Mouse (Mus musculus) G1E (cell line): ENCODE data around the gene Rasal2. TPM values are rescaled to one million over a fixed set of nuclear protein-coding genes. Genes with fewer than 3 reads are reported as not detected.

Experiments
- ATAC-seq: 2 replicates; pipeline ENCODE4 v1.8.0; 2016; ENCODE audit warnings: mild to moderate bottlenecking; ENCODE audit not compliant: insufficient number of reproducible peaks, poor library complexity, low FRiP score, severe bottlenecking; ENCODE audit errors: extremely low read depth
- DNase-seq: peaks from one replicate; pipeline ENCODE4 v3.0.0; 2012; ENCODE audit warnings: low spot score
- H3K27me3 ChIP-seq: 2 replicates; pipeline ENCODE4 v1.6.1; 2012; ENCODE audit warnings: mild to moderate bottlenecking, low read length, inconsistent platforms; ENCODE audit not compliant: insufficient read depth
- H3K36me3 ChIP-seq: replicated peaks from 2 replicates; pipeline ENCODE3; 2012; ENCODE audit warnings: mild to moderate bottlenecking, inconsistent platforms
- H3K4me1 ChIP-seq: 2 replicates; pipeline ENCODE4 v1.6.1; 2012; ENCODE audit warnings: low read depth, low read length, inconsistent platforms, mixed read lengths; ENCODE audit not compliant: insufficient read depth
- H3K4me3 ChIP-seq: 2 replicates; pipeline ENCODE4 v1.5.1; 2012; ENCODE audit warnings: low read depth, mild to moderate bottlenecking, inconsistent platforms, low read length, moderate library complexity, mixed read lengths
- H3K9me3 ChIP-seq: replicated peaks from 2 replicates; pipeline ENCODE4 v1.6.1; 2012; ENCODE audit warnings: inconsistent platforms
- CTCF ChIP-seq: IDR thresholded peaks from 2 replicates; pipeline ENCODE4 v1.5.1; 2012; ENCODE audit warnings: low read depth, low read length, inconsistent platforms, mixed read lengths
- GATA1 ChIP-seq: IDR thresholded peaks from 2 replicates; pipeline ENCODE4 v1.6.1; 2012; ENCODE audit warnings: borderline replicate concordance, low read length, inconsistent platforms, mixed read lengths
- GATA2 ChIP-seq: IDR thresholded peaks from 2 replicates; pipeline ENCODE4 v1.6.1; 2012; ENCODE audit warnings: low read depth, low read length, inconsistent platforms, borderline replicate concordance
- POLR2AphosphoS5 ChIP-seq: IDR thresholded peaks from 2 replicates; pipeline ENCODE4 v1.6.1; 2012; ENCODE audit warnings: low read depth, low read length, inconsistent platforms; ENCODE audit not compliant: insufficient replicate concordance
- TAL1 ChIP-seq: conservative IDR thresholded peaks from 2 replicates; pipeline ENCODE4 v1.6.1; 2012; ENCODE audit warnings: low read depth, low read length, inconsistent platforms, mixed read lengths
- polyA plus RNA-seq: library from polyadenylated mRNA; stranded (reverse); fragments of >175 nt; gene quantifications from 2 replicates; pipeline ENCODE4 v1.2.3, GENCODE M21; 2012
- total RNA-seq, 2 experiments: library from RNA; stranded (forward) in 1 of 2; stranded (reverse) in 1 of 2; fragments of 200-1000 nt in 1 of 2; fragments of >200 nt in 1 of 2; fragmentation: Nextera tagmentation in 1 of 2; gene quantifications; 2 replicates each; pipeline ENCODE4 v1.2.3; 2014 to 2017

Gene Rasal2
- total and polyA plus RNA-seq, 3 experiments = 0.78 to 8.0 (median 2.7) TPM

DNA sequence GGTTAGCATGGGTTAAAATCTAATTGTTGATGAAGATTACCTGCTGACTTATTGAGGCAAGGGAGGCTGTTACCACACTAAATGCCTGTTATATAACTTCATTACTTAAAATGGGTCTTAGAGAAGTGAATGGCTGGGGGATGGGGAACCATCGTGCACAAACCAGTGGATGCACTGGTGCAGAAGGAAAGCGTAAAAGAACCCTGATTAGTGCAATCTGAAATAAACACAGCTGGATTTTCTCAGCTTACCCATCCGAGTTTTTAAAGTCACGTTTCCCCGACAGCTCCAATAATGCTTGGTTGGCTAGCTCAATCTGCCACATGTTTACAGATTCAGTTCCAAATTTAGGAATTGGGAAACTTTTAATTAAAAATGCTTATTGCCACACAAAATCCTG, 230.0 kb downstream of the Rasal2 start:
- DNase-seq (no peak), ATAC-seq (no peak)
- Histone ChIP-seq H3K36me3 (no peaks in the 10 kb centered on the region), H3K9me3 (no peaks in the 10 kb centered on the region), H3K4me3 (no peak overlapping the region), H3K4me1 (no peaks in the 10 kb centered on the region), H3K27me3 (peaks cover 3% of the 10 kb centered on the region)
- no peak for TF ChIP-seq POLR2AphosphoS5
- no peak for TF ChIP-seq GATA2
- TF ChIP-seq TAL1 = no peak
- TF ChIP-seq CTCF = no peak
- no peak for TF ChIP-seq GATA1

- no peak for ATAC-seq
- DNase-seq = no peak
- no peaks in the 10 kb centered on the region for H3K36me3 ChIP-seq
- H3K4me1 ChIP-seq = no peaks in the 10 kb centered on the region
- H3K27me3 ChIP-seq = peaks cover 3% of the 10 kb centered on the region
- no peak overlapping the region for H3K4me3 ChIP-seq
- H3K9me3 ChIP-seq = no peaks in the 10 kb centered on the region
- TF ChIP-seq GATA1 = no peak
- TF ChIP-seq POLR2AphosphoS5 = no peak
- TF ChIP-seq GATA2 = no peak
- no peak for TF ChIP-seq TAL1
- TF ChIP-seq CTCF = no peak
Measured at GRCm38 (mm10) chr1:157181081-157181480, 231.3 kb downstream of the Rasal2 start.

DNA sequence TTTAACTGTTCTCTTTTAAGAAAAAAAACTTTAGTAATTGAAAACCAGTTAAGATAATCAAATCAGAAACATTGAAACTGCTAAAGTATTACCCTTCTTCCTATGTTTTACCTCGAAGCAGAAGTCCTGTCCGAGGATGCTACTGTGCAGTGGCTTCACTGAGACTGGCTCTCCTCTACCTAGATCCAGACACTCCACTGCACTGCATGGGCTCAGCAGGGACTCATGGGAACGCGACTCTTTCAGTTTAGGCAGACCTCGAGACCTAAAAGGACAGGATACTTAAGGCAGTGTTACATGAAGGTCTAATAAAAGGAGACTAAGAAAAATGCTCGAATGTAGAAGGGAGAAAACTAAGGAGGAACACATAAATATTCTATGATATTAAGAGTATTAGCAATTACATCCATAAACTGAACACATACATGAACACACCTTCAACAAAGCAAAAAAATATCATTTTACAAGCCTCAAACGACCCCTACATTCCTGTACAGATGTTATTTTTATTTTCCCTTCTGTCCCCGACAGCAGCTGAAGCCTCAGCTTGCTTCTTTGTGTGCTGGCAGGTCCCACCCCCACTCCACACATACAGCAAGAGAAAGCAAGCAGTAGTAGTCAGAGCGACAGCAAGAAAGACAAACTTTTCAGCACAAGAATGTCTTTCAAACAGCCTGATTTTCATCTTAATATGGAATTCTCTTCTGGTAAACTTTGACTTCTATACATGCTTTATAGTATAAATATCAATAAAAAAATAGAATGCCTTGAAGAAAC, 233.2 kb downstream of the Rasal2 start:
- ATAC-seq (no peak), DNase-seq (no peak)
- TF ChIP-seq CTCF = no peak
- no peak for TF ChIP-seq POLR2AphosphoS5
- no peak for TF ChIP-seq GATA2
- no peak for TF ChIP-seq TAL1
- no peak for TF ChIP-seq GATA1
- H3K4me3 ChIP-seq = no peak overlapping the region
- H3K27me3 ChIP-seq = peaks cover 3% of the 10 kb centered on the region
- no peaks in the 10 kb centered on the region for H3K9me3 ChIP-seq
- H3K36me3 ChIP-seq = no peaks in the 10 kb centered on the region
- no peaks in the 10 kb centered on the region for H3K4me1 ChIP-seq

DNA sequence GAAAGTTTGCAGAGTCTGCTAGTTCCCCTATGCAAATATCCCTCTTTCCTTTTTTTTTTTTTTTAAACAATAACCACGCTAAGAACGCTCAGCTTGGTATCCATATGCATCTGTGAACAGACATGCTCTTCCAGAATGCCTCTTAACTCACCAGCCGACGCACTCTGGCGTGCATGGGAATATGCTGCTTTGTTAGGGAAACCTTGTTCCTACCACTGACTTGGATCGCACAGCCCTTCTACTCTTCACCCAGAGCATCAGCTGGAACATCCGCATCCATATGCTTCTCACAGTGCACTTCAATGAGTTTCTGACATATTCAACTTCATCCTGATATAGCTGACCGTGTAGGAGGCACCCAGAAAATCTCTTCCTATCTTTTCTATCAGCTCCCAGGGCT, 243.1 kb downstream of the Rasal2 start:
- ATAC-seq = no peak

DNA sequence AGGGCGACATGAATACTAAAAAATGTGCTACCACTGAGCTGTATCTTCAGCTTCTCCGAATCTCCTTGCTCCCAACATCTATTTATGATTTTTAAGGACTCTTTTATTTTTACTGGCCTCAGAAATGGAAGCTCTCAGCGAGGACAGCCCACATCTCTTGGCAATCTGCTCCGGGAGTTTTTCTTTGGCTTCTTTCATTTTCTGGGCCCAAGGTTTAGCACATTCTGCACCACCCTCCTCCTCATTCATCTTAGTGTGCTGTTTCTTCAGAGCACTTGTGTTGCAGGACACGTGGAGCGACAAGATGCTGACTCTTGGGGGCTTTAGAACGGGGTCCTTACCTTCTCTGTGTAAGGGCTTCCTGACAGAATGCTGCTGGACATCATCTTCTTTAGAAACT, 243.5 kb downstream of the Rasal2 start:
- TF ChIP-seq GATA1 (no peak), POLR2AphosphoS5 (no peak), TAL1 (no peak), GATA2 (no peak), CTCF (no peak)
- H3K4me3 ChIP-seq = no peak overlapping the region
- no peak for ATAC-seq
- H3K27me3 ChIP-seq = no peaks in the 10 kb centered on the region
- DNase-seq = no peak
- no peaks in the 10 kb centered on the region for H3K9me3 ChIP-seq
- no peaks in the 10 kb centered on the region for H3K4me1 ChIP-seq
- H3K36me3 ChIP-seq = no peaks in the 10 kb centered on the region

More for the DNA sequence above, 243.1 kb downstream of the Rasal2 start:
- H3K9me3 ChIP-seq = no peaks in the 10 kb centered on the region
- H3K36me3 ChIP-seq = no peaks in the 10 kb centered on the region
- no peak for DNase-seq
- H3K4me1 ChIP-seq = no peaks in the 10 kb centered on the region
- no peak overlapping the region for H3K4me3 ChIP-seq
- no peak for TF ChIP-seq CTCF
- TF ChIP-seq TAL1 = no peak
- TF ChIP-seq POLR2AphosphoS5 = no peak
- TF ChIP-seq GATA1 = no peak
- no peak for TF ChIP-seq GATA2
- H3K27me3 ChIP-seq = no peaks in the 10 kb centered on the region

DNA sequence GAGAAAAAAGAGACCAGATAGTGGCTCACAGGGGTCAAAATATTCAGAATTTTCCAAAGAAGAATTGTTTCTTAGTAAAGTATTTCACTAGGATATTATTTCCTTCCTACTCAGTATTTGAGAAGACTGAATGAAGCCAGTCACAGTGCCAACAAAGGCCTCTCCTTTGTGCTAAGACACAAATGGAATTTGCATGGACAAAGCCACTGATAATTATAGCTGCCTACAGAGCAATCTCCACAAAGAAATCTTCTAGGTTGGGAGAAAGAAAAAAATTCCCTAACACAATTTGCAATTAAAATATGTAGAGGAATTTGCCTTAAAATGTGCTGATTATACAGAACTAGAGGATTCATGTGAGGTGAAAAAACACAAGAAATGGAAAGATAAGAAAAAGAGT, 258.6 kb downstream of the Rasal2 start:
- peaks cover 9% of the 10 kb centered on the region for H3K36me3 ChIP-seq
- no peak overlapping the region for H3K4me3 ChIP-seq
- no peaks in the 10 kb centered on the region for H3K4me1 ChIP-seq
- H3K9me3 ChIP-seq = no peaks in the 10 kb centered on the region
- DNase-seq = no peak
- no peaks in the 10 kb centered on the region for H3K27me3 ChIP-seq
- no peak for ATAC-seq
- TF ChIP-seq TAL1 = no peak
- TF ChIP-seq GATA2 = no peak
- no peak for TF ChIP-seq POLR2AphosphoS5
- no peak for TF ChIP-seq CTCF
- TF ChIP-seq GATA1 = no peak

GRCm38 (mm10) chr1:157150107-157150506, 262.3 kb downstream of the Rasal2 start:
- DNase-seq = no peak

More at GRCm38 (mm10) chr1:157150107-157150506, 262.3 kb downstream of the Rasal2 start:
- Histone ChIP-seq H3K9me3 (no peaks in the 10 kb centered on the region), H3K36me3 (peaks cover 2% of the 10 kb centered on the region), H3K27me3 (no peaks in the 10 kb centered on the region), H3K4me3 (no peak overlapping the region), H3K4me1 (no peaks in the 10 kb centered on the region)
- TF ChIP-seq POLR2AphosphoS5 (no peak), CTCF (no peak), TAL1 (no peak), GATA2 (no peak), GATA1 (no peak)
- no peak for ATAC-seq
